16 mouse cellular contexts compared by ENCODE assay signal in genomic region chr17:27021736-27022135, GRCm38 (mm10).
"Had no signal": no experiment of that assay in that cellular context is flagged by ENCODE, and none has a peak within 500 bp of the region (broad histone marks: within the 10 kb centered on the region; RNA-seq: fewer than 3 reads in every experiment).

No protein-coding gene starts in this region.

- H3K9ac ChIP-seq: lung, embryonic 14.5 days; midbrain, embryonic 12.5 days; neural tube, embryonic 13.5 days; stomach, embryonic 15.5 days had no signal

- H3K9me3 ChIP-seq: midbrain, embryonic 10.5 days; midbrain, embryonic 12.5 days; neural tube, embryonic 13.5 days; stomach, embryonic 15.5 days had no signal

- H3K27ac ChIP-seq: midbrain, embryonic 10.5 days; midbrain, embryonic 12.5 days; neural tube, embryonic 13.5 days; stomach, embryonic 15.5 days; stomach, postnatal 0 days had no signal

- H3K27me3 ChIP-seq: midbrain, embryonic 12.5 days; neural tube, embryonic 13.5 days; stomach, embryonic 15.5 days had no signal

- DNase-seq: lung, adult 18-20 months; lung, embryonic 14.5 days; lung, postnatal 10 days; lung, postnatal 4 days; midbrain, embryonic 14.5 days; right cerebral cortex, postnatal 14 days; thymus, adult 2 months; thymus, postnatal 25 days; thymus, postnatal 4 days had no signal

- H3K4me3 ChIP-seq: midbrain, embryonic 10.5 days; midbrain, embryonic 12.5 days; myocyte; neural tube, embryonic 13.5 days; stomach, embryonic 15.5 days had no signal

- ATAC-seq: midbrain, embryonic 16.5 days had no signal

- H3K4me2 ChIP-seq: lung, embryonic 14.5 days; midbrain, embryonic 12.5 days; neural tube, embryonic 13.5 days; stomach, embryonic 15.5 days had no signal
